Mouse (Mus musculus): ENCODE results near the gene Dact1. TPM values are rescaled to one million over a fixed set of nuclear protein-coding genes. Genes with fewer than 3 reads are reported as not detected.
A peak's percentile ranks its signal among the peaks of the same experiment; 100 is the strongest.

Gene Dact1
- total RNA-seq, 2 experiments from 2014 or later: 6.4 to 7.6 TPM

GRCm38 (mm10) chr12:71346071-71346470 lies 36.4 kb downstream of the Dact1 start:
- TF ChIP-seq CTCF (conservative IDR thresholded peaks at IDR 0.05): no peak
- Histone ChIP-seq H3K27ac (no peak overlapping the region), H3K4me3 (no peak overlapping the region)
- no peak for DNase-seq (ENCODE audit: low spot score in 2 of 2)

- TF ChIP-seq CTCF (conservative IDR thresholded peaks at IDR 0.05): no peak
- H3K27ac ChIP-seq: no peak overlapping the region
- H3K4me3 ChIP-seq: no peak overlapping the region
- no peak for DNase-seq (ENCODE audit: low spot score in 2 of 2)
Observed at GRCm38 (mm10) chr12:71348401-71348896, 38.8 kb downstream of the Dact1 start.

GRCm38 (mm10) chr12:71350077-71350476 lies 40.4 kb downstream of the Dact1 start:
- Histone ChIP-seq H3K4me3 (no peak overlapping the region), H3K27ac (no peak overlapping the region)
- no peak for DNase-seq (ENCODE audit: low spot score in 2 of 2)
- no peak for TF ChIP-seq CTCF (conservative IDR thresholded peaks at IDR 0.05)

- TF ChIP-seq CTCF (conservative IDR thresholded peaks at IDR 0.05): no peak
- Histone ChIP-seq H3K4me3 (no peak overlapping the region), H3K27ac (no peak overlapping the region)
- no peak for DNase-seq (ENCODE audit: low spot score in 2 of 2)
Observed at GRCm38 (mm10) chr12:71354656-71355055, 45.0 kb downstream of the Dact1 start.

- no peak for DNase-seq (ENCODE audit: low spot score in 2 of 2)
- H3K27ac ChIP-seq: no peak overlapping the region
- TF ChIP-seq CTCF (conservative IDR thresholded peaks at IDR 0.05): no peak
- no peak overlapping the region for H3K4me3 ChIP-seq
Observed at GRCm38 (mm10) chr12:71355092-71355491, 45.4 kb downstream of the Dact1 start.

GRCm38 (mm10) chr12:71361616-71362015 lies 51.9 kb downstream of the Dact1 start:
- no peak for TF ChIP-seq CTCF (conservative IDR thresholded peaks at IDR 0.05)
- no peak overlapping the region for H3K27ac ChIP-seq
- no peak overlapping the region for H3K4me3 ChIP-seq
- DNase-seq (ENCODE audit: low spot score in 2 of 2): no peak

- Histone ChIP-seq H3K27ac (no peak overlapping the region), H3K4me3 (no peak overlapping the region)
- TF ChIP-seq CTCF (conservative IDR thresholded peaks at IDR 0.05): no peak
- no peak for DNase-seq (ENCODE audit: low spot score in 2 of 2)
Observed at GRCm38 (mm10) chr12:71362425-71362824, 52.7 kb downstream of the Dact1 start.

- Histone ChIP-seq H3K27ac (no peak overlapping the region), H3K4me3 (no peak overlapping the region)
- DNase-seq (ENCODE audit: low spot score in 2 of 2): peak in 1 of 2 experiments; percentile 25
- no peak for TF ChIP-seq CTCF (conservative IDR thresholded peaks at IDR 0.05)
Observed at GRCm38 (mm10) chr12:71364106-71364505, 54.4 kb downstream of the Dact1 start.

GRCm38 (mm10) chr12:71364531-71364930 lies 54.8 kb downstream of the Dact1 start:
- no peak for TF ChIP-seq CTCF (conservative IDR thresholded peaks at IDR 0.05)
- H3K4me3 ChIP-seq: no peak overlapping the region
- no peak overlapping the region for H3K27ac ChIP-seq
- DNase-seq (ENCODE audit: low spot score in 2 of 2): no peak

GRCm38 (mm10) chr12:71365208-71365607 lies 55.5 kb downstream of the Dact1 start:
- no peak overlapping the region for H3K4me3 ChIP-seq
- TF ChIP-seq CTCF (conservative IDR thresholded peaks at IDR 0.05): no peak
- no peak for DNase-seq (ENCODE audit: low spot score in 2 of 2)
- no peak overlapping the region for H3K27ac ChIP-seq

- Histone ChIP-seq H3K4me3 (no peak overlapping the region), H3K27ac (no peak overlapping the region)
- peak in 1 of 2 experiments; percentile 17 for DNase-seq (ENCODE audit: low spot score in 2 of 2)
- TF ChIP-seq CTCF (conservative IDR thresholded peaks at IDR 0.05): no peak
Observed at GRCm38 (mm10) chr12:71366175-71366574, 56.5 kb downstream of the Dact1 start.

GRCm38 (mm10) chr12:71368631-71369030 lies 58.9 kb downstream of the Dact1 start:
- Histone ChIP-seq H3K27ac (no peak overlapping the region), H3K4me3 (no peak overlapping the region)
- no peak for TF ChIP-seq CTCF (conservative IDR thresholded peaks at IDR 0.05)
- DNase-seq (ENCODE audit: low spot score in 2 of 2): no peak

Other genes starting within 250 kb of the Dact1 start
- gene Tomm20l, start 198.5 kb upstream of the Dact1 start, total RNA-seq (2021): not detected
- 10 to 100 TPM; 61.7 to 69.7 TPM for gene Timm9, start 173.2 kb upstream of the Dact1 start, total RNA-seq (2021)
- gene 2700049A03Rik, start 173.0 kb upstream of the Dact1 start, total RNA-seq (2021): 1 to 10 TPM; 7.5 to 9.0 TPM